Mouse (Mus musculus): ENCODE data around the gene Adad2. TPM values are rescaled to one million over a fixed set of nuclear protein-coding genes. Genes with fewer than 3 reads are reported as not detected.

Gene Adad2
- polyA plus RNA-seq, 1 experiment from 2014 or later = 0.09 TPM

DNA sequence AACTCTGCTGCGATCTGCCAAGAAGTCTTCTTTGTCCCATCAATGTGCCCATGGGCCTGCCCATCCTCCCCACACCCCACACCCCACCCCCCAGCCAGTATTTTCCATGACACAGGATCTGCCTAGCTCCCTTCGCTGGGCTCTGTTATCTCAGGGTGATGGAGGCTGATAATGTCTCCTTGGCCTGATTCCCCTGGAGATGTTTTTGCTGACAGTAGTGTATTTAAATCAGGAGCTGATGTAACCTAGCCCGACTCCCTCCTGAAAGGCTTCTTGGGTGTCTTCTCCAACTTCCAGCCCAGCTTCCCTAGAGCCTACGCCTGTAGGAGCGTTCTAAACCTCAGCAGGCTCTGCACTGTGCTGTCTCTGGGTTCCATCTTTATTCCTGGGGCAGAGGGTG lies 6.3 kb downstream of the Adad2 start:
- no peak overlapping the region for H3K4me2 ChIP-seq
- WGBS = 77% methylated on average over 5 of the region's 5 CpGs
- no peak overlapping the region for H3K4me3 ChIP-seq (replicated peaks)
- H3K36me3 ChIP-seq (replicated peaks) = no peaks in the 10 kb centered on the region
- peaks cover 3% of the 10 kb centered on the region; the same call in 1 of the 2 replicates for H3K27me3 ChIP-seq
- no peak for ATAC-seq (ENCODE audit: low FRiP score)
- H3K27ac ChIP-seq = no peak overlapping the region
- no peaks in the 10 kb centered on the region for H3K4me1 ChIP-seq
- no peaks in the 10 kb centered on the region for H3K9me3 ChIP-seq
- no peak overlapping the region for H3K9ac ChIP-seq

DNA sequence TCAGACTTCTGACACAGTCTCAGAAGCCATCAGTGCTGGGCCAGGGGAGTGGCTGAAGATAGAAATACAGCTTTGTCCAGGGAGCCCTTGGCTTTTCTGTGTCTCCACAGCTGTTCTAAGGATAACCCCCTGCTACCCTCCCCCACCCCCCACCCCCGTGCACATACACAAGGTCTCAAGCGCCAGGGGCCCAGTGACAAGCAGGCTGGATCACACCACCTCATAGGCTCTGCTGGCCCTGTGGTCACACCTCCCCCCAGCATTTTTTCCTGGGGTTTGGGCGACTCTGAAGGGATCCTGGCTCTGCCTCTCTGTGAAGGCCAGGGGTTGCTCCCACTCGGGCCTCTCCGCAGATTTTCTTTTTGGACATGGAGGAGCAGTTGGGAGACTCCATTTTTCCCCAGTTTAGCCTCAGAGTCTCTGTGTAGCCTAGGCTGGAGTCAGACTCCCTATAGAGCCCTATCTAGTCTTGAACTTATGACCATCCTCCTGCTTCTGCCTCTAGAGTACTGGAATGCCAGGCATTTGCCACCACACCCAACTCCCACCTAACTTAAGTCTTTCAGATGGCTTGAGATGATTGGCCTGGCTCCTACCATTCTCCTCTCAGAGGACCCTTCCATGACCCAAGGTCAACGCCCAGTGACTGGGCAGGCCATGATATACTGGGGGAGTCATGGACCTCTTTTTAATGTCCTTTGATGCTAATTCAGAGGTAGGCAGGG lies 7.7 kb downstream of the Adad2 start:
- Histone ChIP-seq H3K27me3 (no peaks in the 10 kb centered on the region; the same call in 1 of the 2 replicates), H3K36me3 (replicated peaks) (no peaks in the 10 kb centered on the region), H3K27ac (no peak overlapping the region), H3K9ac (no peak overlapping the region), H3K9me3 (no peaks in the 10 kb centered on the region), H3K4me1 (no peaks in the 10 kb centered on the region), H3K4me3 (replicated peaks) (no peak overlapping the region), H3K4me2 (no peak overlapping the region)
- ATAC-seq (ENCODE audit: low FRiP score) = no peak
- 76% methylated on average over 6 of the region's 6 CpGs for WGBS

DNA sequence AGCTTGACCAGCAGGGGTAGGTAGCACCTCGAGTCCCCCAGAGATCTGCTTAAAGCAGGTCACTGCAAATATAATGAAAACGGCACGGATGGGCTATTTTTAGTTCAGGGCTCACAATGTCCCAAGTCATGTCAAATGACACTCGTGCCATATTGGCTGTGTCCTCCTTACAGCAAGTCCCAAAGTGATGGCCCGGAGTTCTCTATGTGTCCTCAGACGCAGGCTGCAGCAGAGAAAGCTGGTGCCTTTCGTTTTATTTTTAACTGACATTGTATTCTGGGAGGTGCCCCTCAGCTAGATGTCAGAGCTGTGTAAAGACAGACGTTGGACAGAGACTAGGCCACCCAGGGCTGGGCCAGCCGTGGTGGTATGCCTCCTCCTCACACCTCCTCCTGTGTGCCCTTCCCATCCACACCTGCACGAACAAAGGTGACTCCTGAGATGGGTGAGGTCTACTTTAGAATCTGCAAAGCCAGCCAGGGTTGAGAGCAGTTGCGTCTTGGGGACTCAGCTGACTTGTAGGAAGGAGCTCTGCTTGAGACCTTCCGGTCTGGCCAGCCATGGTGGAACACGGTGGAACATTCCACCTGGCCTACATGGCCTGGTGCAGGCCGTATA lies 8.4 kb downstream of the Adad2 start:
- no peak for ATAC-seq (ENCODE audit: low FRiP score)
- Histone ChIP-seq H3K9ac (no peak overlapping the region), H3K4me3 (replicated peaks) (no peak overlapping the region), H3K27me3 (no peaks in the 10 kb centered on the region; the same call in 1 of the 2 replicates), H3K4me1 (no peaks in the 10 kb centered on the region), H3K27ac (no peak overlapping the region), H3K9me3 (no peaks in the 10 kb centered on the region), H3K4me2 (no peak overlapping the region), H3K36me3 (replicated peaks) (no peaks in the 10 kb centered on the region)
- 88% methylated on average over 14 of the region's 14 CpGs for WGBS

DNA sequence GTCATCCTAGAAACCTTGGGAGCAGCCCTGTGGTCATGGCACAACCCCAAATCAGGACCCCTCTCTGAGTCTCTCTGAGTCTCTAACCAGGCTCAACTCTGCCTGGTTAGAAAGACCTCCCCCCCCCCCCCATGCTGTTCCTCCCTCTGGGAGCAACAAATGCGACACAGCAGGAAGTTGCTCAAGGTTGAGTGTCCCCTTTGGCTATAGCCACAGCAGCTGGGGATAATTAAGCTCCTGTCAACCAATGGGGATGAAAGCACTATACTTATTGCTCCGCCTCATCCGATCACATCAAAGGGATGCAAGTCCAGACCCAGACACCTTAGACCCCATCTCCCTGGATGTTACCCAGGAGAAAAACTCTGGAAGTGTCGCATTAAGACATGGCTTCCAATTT lies 10.0 kb downstream of the Adad2 start:
- H3K9ac ChIP-seq = no peak overlapping the region
- H3K4me2 ChIP-seq = no peak overlapping the region
- ATAC-seq (ENCODE audit: low FRiP score) = no peak
- no peaks in the 10 kb centered on the region for H3K9me3 ChIP-seq
- no peaks in the 10 kb centered on the region for H3K27me3 ChIP-seq
- WGBS = 59% methylated on average over 4 of the region's 4 CpGs
- H3K4me3 ChIP-seq (replicated peaks) = no peak overlapping the region
- 0 out of 2 replicates have a peak, but pooled peaks cover under 1% of the 10 kb centered on the region for H3K4me1 ChIP-seq
- no peaks in the 10 kb centered on the region for H3K36me3 ChIP-seq (replicated peaks)
- H3K27ac ChIP-seq = no peak overlapping the region

DNA sequence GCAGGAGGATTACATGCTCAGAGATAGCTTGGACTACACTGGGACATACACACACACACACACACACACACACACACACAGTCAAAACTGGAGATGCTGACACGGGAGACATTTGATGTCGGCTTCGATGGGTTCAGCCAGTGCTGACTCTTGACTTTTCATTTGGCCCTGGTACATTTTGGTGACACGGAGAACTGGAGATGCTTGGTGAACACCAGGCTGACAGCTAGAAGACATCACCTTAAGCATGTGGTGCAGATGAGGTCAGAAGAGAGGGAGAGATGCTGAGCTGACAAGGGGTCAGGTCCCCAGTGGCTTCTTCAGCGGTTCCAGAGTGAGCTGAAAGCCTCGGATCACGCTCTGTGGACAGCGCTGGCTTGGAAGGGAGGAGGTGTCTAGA lies 10.5 kb downstream of the Adad2 start:
- Histone ChIP-seq H3K4me1 (peaks cover 5% of the 10 kb centered on the region; the same call in 1 of the 2 replicates), H3K36me3 (replicated peaks) (no peaks in the 10 kb centered on the region), H3K9ac (no peak overlapping the region), H3K9me3 (no peaks in the 10 kb centered on the region), H3K4me2 (no peak overlapping the region), H3K27me3 (no peaks in the 10 kb centered on the region), H3K27ac (no peak overlapping the region), H3K4me3 (replicated peaks) (no peak overlapping the region)
- ATAC-seq (ENCODE audit: low FRiP score) = no peak
- WGBS = 91% methylated on average over 8 of the region's 8 CpGs

DNA sequence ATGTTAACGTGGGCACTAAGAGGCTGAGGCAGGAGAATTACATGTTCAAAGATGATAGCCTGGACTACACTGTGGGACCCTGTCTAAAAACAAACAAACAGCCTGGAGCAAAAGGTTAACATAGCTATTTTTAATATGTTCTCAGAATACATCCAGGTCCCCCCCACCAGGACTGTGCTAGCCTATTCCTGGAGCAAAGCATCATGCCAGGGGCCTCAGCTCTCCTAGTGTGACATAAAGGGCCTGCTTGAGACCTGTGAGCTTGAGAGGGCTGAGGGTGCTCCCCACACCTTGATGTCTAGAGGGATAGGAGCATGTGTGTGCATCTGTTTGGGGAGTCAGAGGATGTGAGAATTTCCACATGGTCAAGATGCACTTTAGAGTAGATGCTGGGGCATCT lies 11.2 kb downstream of the Adad2 start:
- 87% methylated on average over 1 of the region's 1 CpGs for WGBS
- Histone ChIP-seq H3K9me3 (no peaks in the 10 kb centered on the region), H3K36me3 (replicated peaks) (no peaks in the 10 kb centered on the region), H3K4me2 (no peak overlapping the region), H3K27ac (no peak overlapping the region), H3K27me3 (no peaks in the 10 kb centered on the region), H3K4me1 (peaks cover 6% of the 10 kb centered on the region; the same call in 1 of the 2 replicates), H3K4me3 (replicated peaks) (no peak overlapping the region), H3K9ac (no peak overlapping the region)
- ATAC-seq (ENCODE audit: low FRiP score) = no peak

DNA sequence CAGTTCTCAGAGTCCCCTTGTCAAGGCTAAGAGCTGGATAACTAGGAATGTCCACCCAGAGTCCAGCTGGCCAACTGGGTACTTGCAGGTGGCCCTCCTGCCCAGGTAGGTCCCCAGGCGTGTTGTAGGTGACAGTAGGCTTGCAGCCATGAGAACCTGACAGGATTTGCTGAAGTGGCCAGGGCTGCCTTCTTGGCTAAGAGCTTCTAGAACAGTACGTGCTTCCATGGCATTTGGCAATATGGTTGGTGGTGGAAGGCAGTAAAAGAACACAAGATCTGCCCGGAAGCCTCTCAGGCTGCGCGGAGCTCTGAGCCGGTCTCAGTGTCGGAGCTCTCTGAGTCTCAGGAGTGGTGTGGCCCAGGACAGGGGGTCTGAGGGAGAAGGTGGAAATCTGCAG lies 12.4 kb downstream of the Adad2 start:
- Histone ChIP-seq H3K9ac (no peak overlapping the region), H3K4me2 (no peak overlapping the region), H3K27me3 (no peaks in the 10 kb centered on the region), H3K27ac (no peak overlapping the region), H3K4me3 (replicated peaks) (no peak overlapping the region), H3K9me3 (no peaks in the 10 kb centered on the region), H3K36me3 (replicated peaks) (no peaks in the 10 kb centered on the region), H3K4me1 (peaks cover 6% of the 10 kb centered on the region; the same call in 1 of the 2 replicates)
- no peak for ATAC-seq (ENCODE audit: low FRiP score)
- 88% methylated on average over 7 of the region's 7 CpGs for WGBS

DNA sequence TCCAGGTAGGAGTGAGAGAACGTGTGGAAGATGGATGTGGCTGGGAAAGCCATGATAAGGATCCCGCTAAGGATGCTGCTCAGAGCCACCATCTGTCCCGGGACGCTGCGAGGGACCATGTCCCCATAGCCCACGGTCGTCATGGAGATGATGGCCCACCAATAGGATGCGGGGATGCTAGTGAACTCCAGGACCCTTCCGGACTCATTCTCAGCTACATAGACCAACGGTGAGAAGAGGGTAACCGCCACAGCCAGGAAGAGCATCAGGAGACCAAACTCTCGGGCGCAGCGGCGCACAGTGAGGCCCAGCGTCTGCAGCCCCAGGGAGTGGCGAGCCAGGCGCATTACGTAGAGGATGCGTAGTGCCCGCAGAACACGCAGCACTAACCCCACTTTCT lies 13.2 kb downstream of the Adad2 start:
- H3K4me1 ChIP-seq = peaks cover 9% of the 10 kb centered on the region; the same call in 1 of the 2 replicates
- H3K36me3 ChIP-seq (replicated peaks) = no peaks in the 10 kb centered on the region
- H3K4me3 ChIP-seq (replicated peaks) = no peak overlapping the region
- no peaks in the 10 kb centered on the region for H3K9me3 ChIP-seq
- H3K9ac ChIP-seq = no peak overlapping the region
- H3K27me3 ChIP-seq = no peaks in the 10 kb centered on the region
- ATAC-seq (ENCODE audit: low FRiP score) = no peak
- H3K4me2 ChIP-seq = no peak overlapping the region
- no peak overlapping the region for H3K27ac ChIP-seq
- 84% methylated on average over 22 of the region's 22 CpGs for WGBS

DNA sequence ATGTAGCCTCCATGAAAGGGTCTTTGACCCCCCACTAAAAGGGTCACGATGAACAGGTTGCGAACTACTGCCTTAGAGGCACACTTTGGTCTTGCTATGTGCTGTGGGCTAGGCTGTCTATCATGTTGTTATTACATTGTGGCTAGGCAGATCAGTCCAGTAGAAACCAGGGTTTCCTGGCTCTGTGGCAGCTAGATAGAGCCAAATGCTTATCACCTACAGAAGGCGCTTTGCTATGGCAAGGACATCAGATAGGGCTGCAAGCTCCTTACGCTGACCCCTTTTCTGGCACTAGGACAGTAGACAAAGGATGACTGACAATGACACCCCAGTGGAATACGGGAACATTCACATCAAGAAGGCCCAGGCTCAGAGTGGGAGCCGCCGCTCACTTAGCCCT lies 14.7 kb downstream of the Adad2 start:
- Histone ChIP-seq H3K36me3 (replicated peaks) (no peaks in the 10 kb centered on the region), H3K9ac (no peak overlapping the region), H3K27me3 (no peaks in the 10 kb centered on the region), H3K4me2 (no peak overlapping the region), H3K4me3 (replicated peaks) (no peak overlapping the region), H3K9me3 (no peaks in the 10 kb centered on the region), H3K4me1 (peaks cover 13% of the 10 kb centered on the region; the same call in 1 of the 2 replicates), H3K27ac (no peak overlapping the region)
- no peak for ATAC-seq (ENCODE audit: low FRiP score)
- WGBS = 83% methylated on average over 7 of the region's 7 CpGs

DNA sequence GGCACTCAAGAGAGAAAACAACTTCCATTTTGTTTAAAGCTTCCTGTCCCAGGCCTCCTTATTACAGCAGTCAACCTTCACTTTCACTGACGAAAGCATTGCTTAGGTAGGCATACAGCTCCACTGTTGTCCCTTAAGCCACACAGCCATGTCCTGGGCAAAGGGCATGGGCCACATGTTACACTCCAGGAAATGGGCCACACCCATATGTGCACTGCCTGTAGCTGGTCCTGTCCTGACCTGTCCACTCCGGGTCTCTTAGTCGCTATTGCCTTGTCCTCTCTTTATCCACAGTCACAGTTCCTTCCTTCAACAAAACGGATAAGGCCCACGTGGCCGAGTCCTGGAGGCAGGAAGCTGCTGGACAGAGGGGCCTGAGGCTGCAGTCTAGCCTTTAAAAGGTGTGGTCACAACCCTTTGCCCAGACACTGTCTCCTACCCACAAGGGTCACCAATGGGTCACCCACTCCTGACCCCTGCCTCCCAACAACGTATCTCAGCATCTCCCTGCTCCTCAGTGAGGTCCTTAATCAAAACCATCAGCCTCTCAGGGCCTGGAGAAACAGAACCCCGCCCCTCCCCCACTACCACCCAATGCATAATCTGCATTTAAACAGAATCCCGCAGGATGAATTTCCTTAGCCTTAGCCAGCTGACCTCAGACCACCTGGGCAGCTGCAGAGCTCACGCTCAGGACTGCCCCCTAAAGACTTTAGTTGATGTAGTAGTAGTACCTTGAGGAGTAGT lies 15.2 kb downstream of the Adad2 start:
- peaks cover 1% of the 10 kb centered on the region for H3K27me3 ChIP-seq
- no peak overlapping the region for H3K4me3 ChIP-seq (replicated peaks)
- no peak overlapping the region for H3K27ac ChIP-seq
- H3K36me3 ChIP-seq (replicated peaks) = no peaks in the 10 kb centered on the region
- H3K9me3 ChIP-seq = no peaks in the 10 kb centered on the region
- ATAC-seq (ENCODE audit: low FRiP score) = no peak
- H3K9ac ChIP-seq = no peak overlapping the region
- H3K4me2 ChIP-seq = no peak overlapping the region
- WGBS = 50% methylated on average over 10 of the region's 10 CpGs
- peaks cover 13% of the 10 kb centered on the region; the same call in 1 of the 2 replicates for H3K4me1 ChIP-seq

DNA sequence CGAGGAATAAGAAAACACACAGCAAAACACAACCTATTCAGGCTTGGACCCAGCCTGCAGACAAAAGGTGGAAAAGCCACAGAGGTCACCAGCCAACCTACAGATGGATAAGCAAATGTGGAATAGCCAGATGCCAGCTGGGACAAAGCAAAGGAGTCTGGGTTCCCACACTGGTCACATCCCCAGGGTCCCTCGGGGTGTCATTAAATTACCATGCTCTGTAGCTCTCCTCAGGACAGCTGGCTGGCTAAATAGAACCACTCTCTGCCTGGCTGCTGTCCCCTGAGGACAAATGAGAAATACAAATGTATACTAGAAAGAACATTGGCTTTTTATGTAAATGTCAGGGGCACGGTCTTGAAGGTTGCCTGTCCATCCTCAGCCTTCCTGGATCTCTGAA lies 18.3 kb downstream of the Adad2 start:
- no peak overlapping the region for H3K4me2 ChIP-seq
- no peak overlapping the region for H3K27ac ChIP-seq
- no peak overlapping the region for H3K4me3 ChIP-seq (replicated peaks)
- H3K9me3 ChIP-seq = no peaks in the 10 kb centered on the region
- peaks cover 28% of the 10 kb centered on the region; the same call in 1 of the 2 replicates for H3K4me1 ChIP-seq
- no peaks in the 10 kb centered on the region for H3K36me3 ChIP-seq (replicated peaks)
- no peak for ATAC-seq (ENCODE audit: low FRiP score)
- 53% methylated on average over 3 of the region's 3 CpGs for WGBS
- H3K27me3 ChIP-seq = peaks cover 25% of the 10 kb centered on the region
- H3K9ac ChIP-seq = no peak overlapping the region

DNA sequence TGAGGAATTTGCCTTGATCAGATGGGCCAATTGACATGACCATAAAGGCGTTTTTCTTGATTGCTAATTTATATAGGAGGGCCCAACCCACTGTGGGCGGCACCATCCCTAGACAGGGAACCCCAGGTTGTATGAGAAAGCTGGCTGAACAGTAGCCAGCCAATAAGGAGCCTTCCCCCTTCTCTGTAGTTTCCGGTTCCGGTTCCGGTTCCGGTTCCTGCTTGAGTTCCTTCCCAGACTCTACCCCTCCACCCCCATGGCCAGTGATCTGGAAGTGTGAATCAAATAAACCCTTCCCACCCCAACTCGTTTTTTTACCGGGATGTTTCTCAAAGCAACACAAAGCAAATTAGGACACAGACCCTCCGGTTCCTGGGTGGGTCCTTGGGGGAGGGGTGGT lies 19.7 kb downstream of the Adad2 start:
- H3K9ac ChIP-seq = no peak overlapping the region
- no peaks in the 10 kb centered on the region for H3K36me3 ChIP-seq (replicated peaks)
- ATAC-seq (ENCODE audit: low FRiP score) = no peak
- H3K27ac ChIP-seq = no peak overlapping the region
- no peak overlapping the region for H3K4me2 ChIP-seq
- 88% methylated on average over 9 of the region's 9 CpGs for WGBS
- peaks cover 35% of the 10 kb centered on the region for H3K27me3 ChIP-seq
- H3K4me1 ChIP-seq = peaks cover 37% of the 10 kb centered on the region; the same call in 1 of the 2 replicates
- H3K9me3 ChIP-seq = no peaks in the 10 kb centered on the region
- no peak overlapping the region for H3K4me3 ChIP-seq (replicated peaks)

All from forebrain, embryonic 12.5 days (tissue).